Mouse (Mus musculus) cerebellum, adult 9-11 months (tissue): ENCODE data around the gene Arsb.

ENCODE experiments used
- DNase-seq: peaks from one replicate; pipeline ENCODE4 v3.0.0; 2022

Arsb gene

DNA sequence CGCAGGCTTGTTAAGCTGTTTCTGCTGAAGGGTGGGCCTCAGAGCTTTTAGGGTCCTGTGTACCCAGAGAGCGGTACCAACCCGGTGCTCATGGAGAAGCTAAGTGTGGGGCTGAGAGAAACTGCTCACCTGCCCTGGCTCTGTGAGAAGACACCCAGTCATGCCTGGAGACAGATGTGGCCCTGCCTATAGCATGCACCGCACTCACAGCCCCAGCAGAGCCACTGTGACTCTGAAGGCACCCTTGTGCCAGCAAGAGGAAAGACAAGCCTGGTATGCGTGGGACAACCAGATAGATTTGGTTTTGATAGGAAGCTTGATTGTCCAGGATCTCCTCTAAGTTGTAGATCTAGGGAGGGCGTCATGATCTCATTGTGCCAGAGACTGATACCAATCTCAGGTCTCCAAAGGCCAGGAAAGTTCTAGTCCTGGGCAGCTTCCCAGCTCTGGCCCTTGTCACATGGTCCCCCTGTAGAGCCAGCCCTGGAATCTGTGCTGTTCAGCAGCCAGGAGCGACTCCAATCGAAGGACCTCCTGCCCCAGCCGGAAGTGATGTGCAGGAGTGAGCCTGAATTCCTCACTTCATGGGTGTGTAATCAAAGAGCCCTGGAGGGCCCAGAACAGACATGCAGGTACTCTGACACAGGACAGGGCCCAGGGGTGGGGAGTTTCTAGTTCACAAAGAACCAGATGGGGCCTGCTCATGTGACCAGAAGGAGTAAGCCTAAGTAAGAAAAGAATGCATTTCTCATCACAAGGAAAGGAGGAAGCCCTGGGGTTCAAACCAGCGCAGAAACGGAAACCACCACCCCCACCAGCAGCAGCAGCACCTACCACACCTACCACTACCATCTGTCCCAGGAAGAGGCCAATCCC lies 218.5 kb downstream of the Arsb start:
- DNase-seq: no peak

- no peak for DNase-seq
Measured at GRCm38 (mm10) chr13:93990841-93991240, 219.4 kb downstream of the Arsb start.

GRCm38 (mm10) chr13:93992342-93992882 lies 221.0 kb downstream of the Arsb start:
- DNase-seq: no peak
